Mouse (Mus musculus) MEL (cell line): ENCODE results near the gene Ttc41. TPM values are rescaled to one million over a fixed set of nuclear protein-coding genes. Genes with fewer than 3 reads are reported as not detected.

Experiments used
- DNase-seq: peaks from one replicate; pipeline ENCODE4 v3.0.0; 2011; ENCODE audit warnings: low read depth, low spot score
- H3K27ac ChIP-seq: 2 replicates; pipeline ENCODE4 v1.5.1; 2012; ENCODE audit warnings: low read depth, mild to moderate bottlenecking, control low read depth, low read length, moderate library complexity; ENCODE audit not compliant: control insufficient read depth
- H3K27me3 ChIP-seq, 2 experiments: fragments of 150-350 bp in 1 of 2; sonication (generic) in 1 of 2; 2 replicates each; pipeline ENCODE4 v1.6.1; 2012; ENCODE audit warnings: low read length in 2 of 2, mild to moderate bottlenecking in 2 of 2, improper control_type of control experiment in 1 of 2, moderate library complexity in 1 of 2; ENCODE audit not compliant: insufficient read depth in 2 of 2, control insufficient read depth in 1 of 2
- H3K36me3 ChIP-seq, 2 experiments: 2 replicates each; pipeline ENCODE4 v1.6.1; 2012 to 2014; ENCODE audit warnings: low read length in 2 of 2, improper control_type of control experiment in 1 of 2, inconsistent platforms in 1 of 2, mild to moderate bottlenecking in 1 of 2; ENCODE audit not compliant: insufficient read depth in 2 of 2, control insufficient read depth in 1 of 2
- H3K4me1 ChIP-seq, 2 experiments: fragments of 150-350 bp in 1 of 2; sonication (generic) in 1 of 2; 2 replicates each; pipeline ENCODE4 v1.6.1; 2012; ENCODE audit warnings: low read length in 2 of 2, improper control_type of control experiment in 1 of 2, mild to moderate bottlenecking in 1 of 2; ENCODE audit not compliant: insufficient read depth in 2 of 2, control insufficient read depth in 1 of 2
- H3K4me3 ChIP-seq, 2 experiments: fragments of 150-350 bp in 1 of 2; sonication (generic) in 1 of 2; 2 replicates each; pipeline ENCODE4 v1.5.1; 2012; ENCODE audit warnings: low read depth in 2 of 2, low read length in 2 of 2, mild to moderate bottlenecking in 2 of 2, moderate library complexity in 2 of 2, control low read depth in 1 of 2, improper control_type of control experiment in 1 of 2; ENCODE audit not compliant: control insufficient read depth in 1 of 2, insufficient read depth in 1 of 2
- H3K79me2 ChIP-seq: 2 replicates; pipeline ENCODE4 v1.6.1; 2012; ENCODE audit warnings: mild to moderate bottlenecking, low read length, moderate library complexity; ENCODE audit not compliant: control insufficient read depth, poor library complexity, insufficient read depth
- H3K9ac ChIP-seq: 2 replicates; pipeline ENCODE4 v1.6.1; 2012; ENCODE audit warnings: low read depth, mild to moderate bottlenecking, control low read depth, low read length, moderate library complexity; ENCODE audit not compliant: control insufficient read depth, poor library complexity, severe bottlenecking
- H3K9me3 ChIP-seq: fragments of 150-350 bp; sonication (generic); replicated peaks from 2 replicates; pipeline ENCODE4 v1.6.1; 2012; ENCODE audit warnings: mild to moderate bottlenecking, low read length, improper control_type of control experiment, moderate library complexity; ENCODE audit not compliant: insufficient read depth
- CHD1 ChIP-seq: IDR thresholded peaks from 2 replicates; pipeline ENCODE4 v1.6.1; 2012; ENCODE audit warnings: low read depth, mild to moderate bottlenecking, inconsistent platforms, low read length, improper control_type of control experiment
- CHD2 ChIP-seq: IDR thresholded peaks from 2 replicates; pipeline ENCODE4 v1.6.1; 2011; ENCODE audit warnings: low read length, improper control_type of control experiment
- CTCF ChIP-seq, 3 experiments: IDR thresholded peaks in 2 of 3; conservative IDR thresholded peaks in 1 of 3; 2 replicates each; pipeline ENCODE4 v1.5.1; 2011 to 2012; ENCODE audit warnings: low read length in 3 of 3, low read depth in 2 of 3, mild to moderate bottlenecking in 2 of 3, improper control_type of control experiment in 1 of 3, inconsistent platforms in 1 of 3, mixed read lengths in 1 of 3, moderate library complexity in 1 of 3; ENCODE audit not compliant: control insufficient read depth in 1 of 3, insufficient read depth in 1 of 3, poor library complexity in 1 of 3, severe bottlenecking in 1 of 3
- ELF1 ChIP-seq: IDR thresholded peaks from 2 replicates; pipeline ENCODE4 v1.6.1; 2014; ENCODE audit warnings: low read depth, mild to moderate bottlenecking, inconsistent platforms, low read length, improper control_type of control experiment, moderate library complexity
- GABPA ChIP-seq: IDR thresholded peaks from 2 replicates; pipeline ENCODE4 v1.6.1; 2012; ENCODE audit warnings: low read depth, mild to moderate bottlenecking, inconsistent platforms, low read length, improper control_type of control experiment, moderate library complexity
- GATA1 ChIP-seq: IDR thresholded peaks from 2 replicates; pipeline ENCODE4 v1.6.1; 2011; ENCODE audit warnings: low read depth, low read length, improper control_type of control experiment
- HCFC1 ChIP-seq: IDR thresholded peaks from 2 replicates; pipeline ENCODE4 v1.6.1; 2012; ENCODE audit warnings: low read depth, mild to moderate bottlenecking, inconsistent platforms, low read length, improper control_type of control experiment, moderate library complexity
- MEF2A ChIP-seq: IDR thresholded peaks from 2 replicates; pipeline ENCODE4 v1.6.1; 2014; ENCODE audit warnings: low read depth, mild to moderate bottlenecking, inconsistent platforms, low read length, improper control_type of control experiment; ENCODE audit not compliant: poor library complexity, insufficient replicate concordance, severe bottlenecking; ENCODE audit errors: extremely low read depth
- MXI1 ChIP-seq: IDR thresholded peaks from 2 replicates; pipeline ENCODE4 v1.6.1; 2011; ENCODE audit warnings: mild to moderate bottlenecking, low read depth, low read length, improper control_type of control experiment
- MYB ChIP-seq: IDR thresholded peaks from 2 replicates; pipeline ENCODE4 v1.6.1; 2011; ENCODE audit warnings: mild to moderate bottlenecking, low read depth, low read length, improper control_type of control experiment
- POLR2A ChIP-seq, 2 experiments: IDR thresholded peaks; 2 replicates each; pipeline ENCODE4 v1.6.1; 2011 to 2012; ENCODE audit warnings: low read length in 2 of 2, mild to moderate bottlenecking in 2 of 2, control low read depth in 1 of 2, improper control_type of control experiment in 1 of 2, low read depth in 1 of 2, moderate library complexity in 1 of 2; ENCODE audit not compliant: control insufficient read depth in 1 of 2, insufficient read depth in 1 of 2, poor library complexity in 1 of 2
- POLR2AphosphoS5 ChIP-seq: IDR thresholded peaks from 2 replicates; pipeline ENCODE4 v1.6.1; 2012; ENCODE audit warnings: low read depth, borderline replicate concordance, mild to moderate bottlenecking, inconsistent platforms, low read length, moderate library complexity, mixed read lengths
- RAD21 ChIP-seq: IDR thresholded peaks from 2 replicates; pipeline ENCODE4 v1.6.1; 2011; ENCODE audit warnings: mild to moderate bottlenecking, low read depth, low read length, improper control_type of control experiment
- SIN3A ChIP-seq: IDR thresholded peaks from 2 replicates; pipeline ENCODE4 v1.6.1; 2012; ENCODE audit warnings: low read length, improper control_type of control experiment, inconsistent platforms
- SMC3 ChIP-seq: IDR thresholded peaks from 2 replicates; pipeline ENCODE4 v1.6.1; 2011; ENCODE audit warnings: low read depth, low read length, improper control_type of control experiment
- TAL1 ChIP-seq: IDR thresholded peaks from 2 replicates; pipeline ENCODE4 v1.6.1; 2012; ENCODE audit warnings: mild to moderate bottlenecking, inconsistent platforms, low read length, moderate library complexity, mixed read lengths
- UBTF ChIP-seq: IDR thresholded peaks from 2 replicates; pipeline ENCODE4 v1.6.1; 2012; ENCODE audit warnings: low read depth, mild to moderate bottlenecking, inconsistent platforms, low read length, improper control_type of control experiment, moderate library complexity, borderline replicate concordance; ENCODE audit not compliant: insufficient read depth
- USF1 ChIP-seq: IDR thresholded peaks from 2 replicates; pipeline ENCODE4 v1.6.1; 2014; ENCODE audit warnings: low read depth, mild to moderate bottlenecking, inconsistent platforms, low read length, improper control_type of control experiment, moderate library complexity
- ZC3H11A ChIP-seq: IDR thresholded peaks from 2 replicates; pipeline ENCODE4 v1.6.1; 2012; ENCODE audit warnings: low read depth, mild to moderate bottlenecking, inconsistent platforms, low read length, improper control_type of control experiment
- ZMIZ1 ChIP-seq: IDR thresholded peaks from 2 replicates; pipeline ENCODE4 v1.6.1; 2012; ENCODE audit warnings: low read depth, mild to moderate bottlenecking, inconsistent platforms, low read length, improper control_type of control experiment, moderate library complexity
- polyA plus RNA-seq, 2 experiments: library from polyadenylated mRNA; stranded (reverse) in 1 of 2; unstranded in 1 of 2; fragments of >175 nt in 1 of 2; fragments of >200 nt in 1 of 2; gene quantifications; 2 replicates each; pipeline versions ENCODE4 v1.2.1 to v1.2.4; 2012; ENCODE audit warnings: low replicate concordance in 2 of 2, low read depth in 1 of 2; ENCODE audit not compliant: insufficient read length in 2 of 2, insufficient read depth in 1 of 2, missing spikeins in 1 of 2
- total RNA-seq: library from RNA; depleted of rRNA; stranded (reverse); fragments of 300-350 nt; gene quantifications from 2 replicates; pipeline ENCODE4 v1.2.3, GENCODE M21; 2012

Gene Ttc41
- total and polyA plus RNA-seq, 3 experiments = 1.0 to 2.1 TPM; not detected in 1

- Histone ChIP-seq H3K79me2 (no peaks in the 10 kb centered on the region; the same call in 1 of the 2 replicates), H3K9ac (peak overlapping the region; percentile 65), H3K4me1 (peaks cover 0 to 7% of the 10 kb centered on the region in 2 experiments; a peak in 2 of 4 replicates), H3K9me3 (no peaks in the 10 kb centered on the region), H3K4me3 (peak overlapping the region; percentile 27 to 57; a peak in 3 of 4 replicates), H3K36me3 (peaks cover 0 to 3% of the 10 kb centered on the region in 2 experiments; a peak in 1 of 4 replicates), H3K27ac (peak overlapping the region; percentile 57), H3K27me3 (no peaks in the 10 kb centered on the region)
- no peak for DNase-seq
- no peak for TF ChIP-seq ELF1
- TF ChIP-seq POLR2AphosphoS5 = no peak
- TF ChIP-seq SIN3A = no peak
- TF ChIP-seq ZMIZ1 = no peak
- no peak for TF ChIP-seq RAD21
- no peak for TF ChIP-seq SMC3
- no peak for TF ChIP-seq MEF2A
- TF ChIP-seq MYB = no peak
- no peak for TF ChIP-seq POLR2A (IDR thresholded peaks at IDR 0.05; ENCODE audit: control insufficient read depth in 1 of 2, insufficient read depth in 1 of 2, low read depth in 1 of 2, low read length in 2 of 2, poor library complexity in 1 of 2)
- TF ChIP-seq GABPA = no peak
- no peak for TF ChIP-seq GATA1
- no peak for TF ChIP-seq HCFC1
- TF ChIP-seq CHD1 = no peak
- TF ChIP-seq MXI1 = no peak
- TF ChIP-seq TAL1 = no peak
- no peak for TF ChIP-seq CHD2
- no peak for TF ChIP-seq USF1
- no peak for TF ChIP-seq UBTF
These were observed 22.6 kb downstream of the Ttc41 start for GRCm38 (mm10) chr10:86728176-86728575.

GRCm38 (mm10) chr10:86730823-86731499 is 25.4 kb downstream of the Ttc41 start:
- Histone ChIP-seq H3K27me3 (no peaks in the 10 kb centered on the region), H3K79me2 (no peaks in the 10 kb centered on the region; the same call in 1 of the 2 replicates), H3K9ac (no peak overlapping the region), H3K4me3 (no peak overlapping the region), H3K36me3 (peaks cover 0 to 3% of the 10 kb centered on the region in 2 experiments; a peak in 1 of 4 replicates), H3K27ac (no peak overlapping the region), H3K4me1 (peaks cover 0 to 7% of the 10 kb centered on the region in 2 experiments; a peak in 2 of 4 replicates), H3K9me3 (no peaks in the 10 kb centered on the region)
- peak; percentile 83 for DNase-seq
- peak; percentile 81 for TF ChIP-seq SMC3
- peak; percentile 80 for TF ChIP-seq ZC3H11A
- TF ChIP-seq HCFC1 = no peak
- peak; percentile 90 for TF ChIP-seq RAD21
- TF ChIP-seq CTCF (IDR thresholded peaks at IDR 0.05 in 2 of 3, conservative IDR thresholded peaks at IDR 0.05 in 1 of 3; ENCODE audit: control insufficient read depth in 1 of 3, insufficient read depth in 1 of 3, low read depth in 2 of 3, low read length in 3 of 3, poor library complexity in 1 of 3, severe bottlenecking in 1 of 3) = peak; percentile 88 to 94 (median 90)
